33 mouse cellular contexts compared by ENCODE assay signal in the genomic region with DNA sequence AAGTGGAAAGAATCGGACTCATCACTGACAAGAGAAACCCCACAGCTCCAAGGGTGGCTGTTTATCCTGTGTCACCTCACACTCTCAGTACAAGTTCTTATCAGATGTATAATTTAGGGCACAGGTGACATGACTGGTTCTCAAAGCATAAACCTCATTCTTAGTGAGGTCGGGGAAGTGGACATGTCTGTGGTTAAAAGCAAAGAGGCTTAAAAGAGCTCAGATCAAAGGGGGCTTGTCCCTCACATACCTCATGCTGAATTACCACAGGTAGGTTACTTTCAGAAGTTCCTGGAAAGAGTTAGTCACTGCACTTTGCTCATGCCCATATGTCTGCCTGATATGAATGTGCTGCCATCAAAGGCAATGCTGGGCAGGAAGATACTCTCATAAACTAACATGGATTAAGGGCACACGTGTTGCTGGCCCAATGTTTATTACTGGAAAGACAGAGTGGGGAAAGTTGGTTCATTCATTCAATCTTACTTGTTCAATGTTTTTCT. TPM values are rescaled to one million over a fixed set of nuclear protein-coding genes. Genes with fewer than 3 reads are reported as not detected.
"Had no signal": no experiment of that assay in that cellular context is flagged by ENCODE, and none has a peak within 500 bp of the region (broad histone marks: within the 10 kb centered on the region; RNA-seq: fewer than 3 reads in every experiment).

No protein-coding gene starts in this region.

- H3K27ac ChIP-seq: left cerebral cortex, adult 2 months; limb, embryonic 10.5 days; limb, embryonic 13.5 days; liver, embryonic 12.5 days; liver, embryonic 15.5 days; midbrain, embryonic 10.5 days; midbrain, embryonic 13.5 days; neural tube, embryonic 12.5 days; neural tube, embryonic 15.5 days; stomach, postnatal 0 days had no signal

- H3K9ac ChIP-seq: limb, embryonic 13.5 days; liver, embryonic 12.5 days; liver, embryonic 15.5 days; midbrain, embryonic 13.5 days; neural tube, embryonic 12.5 days; neural tube, embryonic 15.5 days had no signal

- H3K4me2 ChIP-seq: limb, embryonic 13.5 days; liver, embryonic 12.5 days; liver, embryonic 15.5 days; midbrain, embryonic 13.5 days; neural tube, embryonic 12.5 days; neural tube, embryonic 15.5 days had no signal

- ATAC-seq: intestine, postnatal 0 days; liver, embryonic 12.5 days; midbrain, embryonic 13.5 days; midbrain, embryonic 16.5 days had no signal

- DNase-seq: kidney, adult 2 months; kidney, postnatal 10 days; kidney, postnatal 36 days; layer of hippocampus, postnatal 36 days; liver; lung, adult 18-20 months; lung, postnatal 14 days; lung, postnatal 4 days; right cerebral cortex, adult 18-20 months; right cerebral cortex, postnatal 14 days; right cerebral cortex, postnatal 4 days; thymus, postnatal 25 days had no signal

- H3K4me3 ChIP-seq: left cerebral cortex, adult 2 months; limb, embryonic 10.5 days; limb, embryonic 13.5 days; liver, embryonic 12.5 days; liver, embryonic 15.5 days; megakaryocyte, embryonic 14.5 days; midbrain, embryonic 10.5 days; midbrain, embryonic 13.5 days; myocyte; neural tube, embryonic 12.5 days; neural tube, embryonic 15.5 days had no signal

- H3K9me3 ChIP-seq: limb, embryonic 10.5 days; limb, embryonic 13.5 days; liver, embryonic 12.5 days; liver, embryonic 15.5 days; megakaryocyte, embryonic 14.5 days; midbrain, embryonic 10.5 days; midbrain, embryonic 13.5 days; neural tube, embryonic 12.5 days; neural tube, embryonic 15.5 days had no signal

- H3K36me3 ChIP-seq: limb, embryonic 10.5 days; limb, embryonic 13.5 days; liver, embryonic 12.5 days; liver, embryonic 15.5 days; midbrain, embryonic 10.5 days; midbrain, embryonic 13.5 days; neural tube, embryonic 12.5 days; neural tube, embryonic 15.5 days had no signal

- H3K4me1 ChIP-seq: limb, embryonic 10.5 days; limb, embryonic 13.5 days; liver, embryonic 12.5 days; liver, embryonic 15.5 days; megakaryocyte, embryonic 14.5 days; midbrain, embryonic 13.5 days; neural tube, embryonic 12.5 days; neural tube, embryonic 15.5 days had no signal

- H3K27me3 ChIP-seq: limb, embryonic 13.5 days; liver, embryonic 12.5 days; liver, embryonic 15.5 days; midbrain, embryonic 13.5 days; neural tube, embryonic 12.5 days; neural tube, embryonic 15.5 days had no signal

RNA-seq across cellular contexts. Expression of a gene that starts 9.8 kb away (rescaled TPM):
- total RNA-seq: layer of hippocampus, adult 8-10 months; layer of hippocampus, postnatal 10 days; layer of hippocampus, postnatal 36 days; left cerebral cortex, adult 2 months; left cerebral cortex, postnatal 10 days; monocyte, adult 5-6 weeks had no signal
- polyA plus RNA-seq: intestine, postnatal 0 days; kidney, adult 2 months; kidney, embryonic 14.5 days; limb, embryonic 10.5 days; limb, embryonic 13.5 days; liver, embryonic 12.5 days; liver, embryonic 15.5 days; lung, embryonic 16.5 days; midbrain, embryonic 10.5 days; midbrain, embryonic 13.5 days; midbrain, embryonic 16.5 days; myocyte; neural tube, embryonic 12.5 days; neural tube, embryonic 15.5 days; stomach, embryonic 14.5 days; stomach, postnatal 0 days had no signal

RNA-seq across cellular contexts. Expression of a gene that starts 49.9 kb away (rescaled TPM):
- total RNA-seq: layer of hippocampus, adult 8-10 months; layer of hippocampus, postnatal 36 days; left cerebral cortex, adult 2 months; left cerebral cortex, postnatal 10 days; monocyte, adult 5-6 weeks had no signal
- polyA plus RNA-seq: intestine, postnatal 0 days; kidney, embryonic 14.5 days; limb, embryonic 10.5 days; liver, embryonic 15.5 days; lung, embryonic 16.5 days; midbrain, embryonic 10.5 days; midbrain, embryonic 16.5 days; myocyte; neural tube, embryonic 15.5 days; stomach, embryonic 14.5 days; stomach, postnatal 0 days had no signal
